Mouse (Mus musculus): ENCODE data around the gene Uevld. TPM values are rescaled to one million over a fixed set of nuclear protein-coding genes. Genes with fewer than 3 reads are reported as not detected.
A peak's percentile ranks its signal among the peaks of the same experiment; 100 is the strongest.
"Not testable (repeated sequence)": the region's sequence is repeated elsewhere in the genome, so short reads cannot be mapped to it uniquely, and the experiment has no call there.

The Uevld gene
- polyA plus RNA-seq, 1 experiment from 2014 or later, result 14.9 TPM

DNA sequence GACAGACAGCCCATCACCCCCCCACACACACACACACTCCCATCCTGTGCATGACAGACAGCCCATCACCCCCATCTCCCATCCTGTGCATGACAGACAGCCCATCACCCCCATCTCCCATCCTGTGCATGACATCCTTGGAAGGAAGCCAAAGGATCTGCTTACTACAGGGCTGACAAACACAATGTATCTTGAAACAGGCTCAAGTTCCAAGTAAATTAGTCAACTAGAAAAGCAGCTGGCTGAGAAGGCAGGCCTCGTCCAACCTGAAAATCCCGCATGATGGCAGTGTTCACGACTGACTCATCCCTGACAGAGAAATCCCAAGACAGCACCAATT is 42.3 kb upstream of the Uevld start:
- peak; percentile 84 for DNase-seq
- peak; percentile 96 for ATAC-seq (ENCODE audit: insufficient read depth)
- WGBS, result 28% methylated on average over 3 of the region's 3 CpGs
- no peak overlapping the region for H3K9ac ChIP-seq
- H3K4me1 ChIP-seq (ENCODE audit: insufficient read depth), result peaks cover 19% of the 10 kb centered on the region
- no peaks in the 10 kb centered on the region for H3K9me3 ChIP-seq (ENCODE audit: low read depth, low read length)
- H3K27ac ChIP-seq (ENCODE audit: low read depth), result peak overlapping the region; percentile 36
- TF ChIP-seq CTCF (IDR thresholded peaks at IDR 0.05; ENCODE audit: low read depth), result no peak
- no peaks in the 10 kb centered on the region for H3K27me3 ChIP-seq (ENCODE audit: insufficient read depth, low read length)
- no peak overlapping the region for H3K4me3 ChIP-seq (ENCODE audit: low read depth, low read length)
- 0 out of 2 replicates have a peak overlapping the region, but pooled peaks have one; percentile 15 for H3K4me2 ChIP-seq
- peaks cover 40% of the 10 kb centered on the region for H3K36me3 ChIP-seq (ENCODE audit: insufficient read depth)

DNA sequence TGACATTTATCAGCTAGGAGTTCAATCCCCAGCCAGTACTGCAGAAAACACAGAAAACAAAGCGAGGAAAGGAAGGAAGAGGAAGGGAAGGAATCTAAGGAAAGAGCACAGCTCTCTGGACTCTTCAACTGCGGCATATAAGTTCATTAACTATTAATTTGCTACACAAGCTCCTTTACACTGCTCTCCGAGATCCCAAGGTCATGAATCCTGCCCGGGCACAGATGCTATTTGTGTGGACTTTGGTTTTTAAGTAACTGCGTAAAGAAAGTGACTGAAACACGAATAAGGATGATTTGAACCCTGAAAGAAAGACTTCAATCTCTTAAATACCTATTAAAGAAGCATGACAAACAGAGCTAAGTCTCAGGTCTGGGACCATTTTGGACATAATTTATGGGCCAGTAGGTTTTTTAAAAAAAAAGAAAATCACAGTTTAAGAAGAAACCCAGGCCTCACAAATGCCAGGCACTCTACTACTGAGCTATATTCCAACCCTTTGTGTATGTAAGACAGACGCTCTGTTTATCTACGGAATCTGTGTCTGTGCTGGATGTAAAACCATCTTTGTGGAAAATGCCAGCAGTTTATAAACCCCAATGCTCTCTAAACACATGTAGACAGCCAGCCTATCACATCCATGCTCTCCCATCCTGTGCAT is 41.8 kb upstream of the Uevld start:
- no peak for TF ChIP-seq CTCF (IDR thresholded peaks at IDR 0.05; ENCODE audit: low read depth)
- no peak overlapping the region for H3K4me2 ChIP-seq
- DNase-seq, result no peak
- WGBS, result 67% methylated on average over 8 of the region's 8 CpGs
- H3K27me3 ChIP-seq (ENCODE audit: insufficient read depth, low read length), result no peaks in the 10 kb centered on the region
- no peak for ATAC-seq (ENCODE audit: insufficient read depth)
- H3K9ac ChIP-seq, result no peak overlapping the region; the same call in 1 of the 2 replicates
- H3K4me1 ChIP-seq (ENCODE audit: insufficient read depth), result peaks cover 19% of the 10 kb centered on the region
- peaks cover 45% of the 10 kb centered on the region for H3K36me3 ChIP-seq (ENCODE audit: insufficient read depth)
- H3K4me3 ChIP-seq (ENCODE audit: low read depth, low read length), result no peak overlapping the region
- no peaks in the 10 kb centered on the region for H3K9me3 ChIP-seq (ENCODE audit: low read depth, low read length)
- peak overlapping the region; percentile 60 for H3K27ac ChIP-seq (ENCODE audit: low read depth)

DNA sequence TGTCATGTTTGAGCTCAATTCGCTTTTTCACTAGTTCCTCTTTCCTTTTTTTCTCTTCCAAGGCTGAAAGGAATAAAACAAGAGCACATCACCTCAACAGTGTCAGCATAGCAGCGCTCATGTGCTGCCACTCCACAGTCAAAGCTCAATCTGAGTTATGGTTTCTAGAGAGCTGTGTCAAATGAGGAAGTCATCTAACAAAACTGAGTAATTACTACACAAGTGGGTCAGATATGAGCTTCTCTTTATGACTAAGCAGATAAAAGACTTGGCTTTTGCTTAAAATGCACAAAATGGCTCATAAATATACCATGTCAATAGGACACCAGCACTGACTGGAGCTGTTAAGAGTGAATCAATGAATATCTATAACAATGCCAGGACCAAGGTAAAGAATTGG is 40.6 kb upstream of the Uevld start:
- Histone ChIP-seq H3K4me3 (ENCODE audit: low read depth, low read length) (no peak overlapping the region), H3K4me2 (no peak overlapping the region), H3K27me3 (ENCODE audit: insufficient read depth, low read length) (no peaks in the 10 kb centered on the region), H3K4me1 (ENCODE audit: insufficient read depth) (peaks cover 19% of the 10 kb centered on the region), H3K9ac (no peak overlapping the region), H3K36me3 (ENCODE audit: insufficient read depth) (peaks cover 57% of the 10 kb centered on the region), H3K27ac (ENCODE audit: low read depth) (no peak overlapping the region), H3K9me3 (ENCODE audit: low read depth, low read length) (no peaks in the 10 kb centered on the region)
- WGBS, result 90% methylated on average over 2 of the region's 2 CpGs
- no peak for ATAC-seq (ENCODE audit: insufficient read depth)
- no peak for TF ChIP-seq CTCF (IDR thresholded peaks at IDR 0.05; ENCODE audit: low read depth)
- DNase-seq, result no peak

DNA sequence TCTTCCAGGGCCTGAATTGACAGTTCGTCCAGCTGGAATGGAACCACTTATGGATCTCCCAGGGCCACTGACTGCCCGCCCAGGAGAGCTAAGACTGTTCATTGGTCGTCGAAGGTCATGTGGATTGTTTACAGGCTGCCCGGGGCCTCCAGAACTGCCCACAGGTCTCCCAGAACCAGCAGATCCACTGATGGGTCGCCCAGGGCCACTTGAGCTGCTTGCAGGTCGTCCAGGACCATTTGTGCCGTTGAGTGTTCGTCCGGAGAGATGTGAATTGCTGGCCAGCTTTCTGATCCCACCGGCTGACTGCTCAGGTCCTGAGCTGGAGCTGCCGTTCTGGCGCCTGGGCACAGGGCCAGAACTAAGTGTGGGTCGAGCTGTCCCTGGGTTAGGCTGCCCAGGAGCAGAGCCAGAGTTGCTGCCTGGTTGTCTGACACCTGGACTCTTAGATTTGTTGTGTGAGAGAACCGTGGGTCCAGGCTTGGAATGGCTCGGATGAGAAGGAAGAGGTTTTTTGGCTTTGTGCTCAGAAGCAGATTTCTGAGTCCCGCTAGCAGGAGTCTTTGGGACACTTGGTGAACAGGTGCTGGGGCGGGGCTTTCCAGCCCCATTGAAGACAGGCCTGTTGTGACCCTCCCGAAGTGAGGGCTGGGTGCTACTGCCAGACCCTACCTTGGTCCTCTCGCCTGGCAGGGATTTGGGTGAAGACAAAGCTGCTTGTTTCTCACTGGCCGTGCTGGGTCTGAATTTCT is 39.5 kb upstream of the Uevld start:
- no peak overlapping the region for H3K27ac ChIP-seq (ENCODE audit: low read depth)
- no peaks in the 10 kb centered on the region for H3K9me3 ChIP-seq (ENCODE audit: low read depth, low read length)
- no peak overlapping the region for H3K4me3 ChIP-seq (ENCODE audit: low read depth, low read length)
- ATAC-seq (ENCODE audit: insufficient read depth) (no peak), DNase-seq (no peak)
- TF ChIP-seq CTCF (IDR thresholded peaks at IDR 0.05; ENCODE audit: low read depth), result no peak
- H3K9ac ChIP-seq, result no peak overlapping the region
- 73% methylated on average over 21 of the region's 21 CpGs for WGBS
- no peak overlapping the region for H3K4me2 ChIP-seq
- no peaks in the 10 kb centered on the region for H3K27me3 ChIP-seq (ENCODE audit: insufficient read depth, low read length)
- H3K36me3 ChIP-seq (ENCODE audit: insufficient read depth), result peaks cover 68% of the 10 kb centered on the region
- H3K4me1 ChIP-seq (ENCODE audit: insufficient read depth), result peaks cover 19% of the 10 kb centered on the region

DNA sequence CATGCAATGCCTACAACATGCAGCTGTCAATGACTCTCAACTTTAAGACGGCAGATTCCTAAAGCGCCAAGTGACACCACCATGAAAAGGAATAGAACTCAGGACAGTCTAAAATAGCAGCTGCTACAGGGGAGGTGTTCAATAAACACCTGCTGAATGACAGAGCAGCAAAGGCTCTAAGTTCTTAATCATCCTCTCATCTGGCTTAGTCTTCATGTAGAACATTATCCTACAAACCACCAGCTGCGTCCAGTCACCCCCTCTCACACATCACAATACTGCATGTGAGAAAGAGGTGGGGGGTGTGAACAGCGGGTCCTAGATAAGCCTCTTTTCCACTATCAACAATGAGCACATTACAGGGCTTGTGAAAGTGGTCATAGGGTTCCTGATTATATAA is 38.7 kb upstream of the Uevld start:
- Histone ChIP-seq H3K27me3 (ENCODE audit: insufficient read depth, low read length) (no peaks in the 10 kb centered on the region), H3K4me3 (ENCODE audit: low read depth, low read length) (no peak overlapping the region), H3K9me3 (ENCODE audit: low read depth, low read length) (no peaks in the 10 kb centered on the region), H3K27ac (ENCODE audit: low read depth) (no peak overlapping the region), H3K36me3 (ENCODE audit: insufficient read depth) (peaks cover 72% of the 10 kb centered on the region), H3K4me2 (no peak overlapping the region), H3K4me1 (ENCODE audit: insufficient read depth) (peaks cover 19% of the 10 kb centered on the region), H3K9ac (no peak overlapping the region)
- TF ChIP-seq CTCF (IDR thresholded peaks at IDR 0.05; ENCODE audit: low read depth), result no peak
- DNase-seq, result no peak
- WGBS, result 84% methylated on average over 4 of the region's 4 CpGs
- ATAC-seq (ENCODE audit: insufficient read depth), result no peak

DNA sequence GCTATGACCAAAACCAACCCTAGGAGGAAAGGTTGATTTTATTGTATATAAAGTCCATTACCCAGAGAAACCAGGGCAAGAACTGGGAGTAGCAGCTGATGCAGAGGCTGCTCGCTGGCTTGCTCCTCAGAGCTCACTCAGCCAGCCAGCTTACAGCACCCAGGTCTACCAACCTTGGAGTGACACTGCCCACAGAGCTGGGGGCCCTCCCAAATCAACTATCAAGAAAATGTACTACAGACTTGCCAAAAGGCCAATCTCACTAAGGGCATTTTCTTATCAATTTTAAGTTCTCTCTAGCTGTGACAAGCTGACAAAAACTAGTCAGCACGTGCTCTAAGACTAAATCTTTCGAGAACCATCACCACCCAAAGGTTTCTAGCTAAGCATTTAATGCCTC is 37.2 kb upstream of the Uevld start:
- H3K4me3 ChIP-seq (ENCODE audit: low read depth, low read length), result no peak overlapping the region
- ATAC-seq (ENCODE audit: insufficient read depth) (no peak), DNase-seq (no peak)
- peaks cover 9% of the 10 kb centered on the region; the same call in 1 of the 2 replicates for H3K4me1 ChIP-seq (ENCODE audit: insufficient read depth)
- no peaks in the 10 kb centered on the region for H3K9me3 ChIP-seq (ENCODE audit: low read depth, low read length)
- no peaks in the 10 kb centered on the region for H3K27me3 ChIP-seq (ENCODE audit: insufficient read depth, low read length)
- 92% methylated on average over 3 of the region's 3 CpGs for WGBS
- H3K9ac ChIP-seq, result no peak overlapping the region
- no peak for TF ChIP-seq CTCF (IDR thresholded peaks at IDR 0.05; ENCODE audit: low read depth)
- H3K36me3 ChIP-seq (ENCODE audit: insufficient read depth), result peaks cover 85% of the 10 kb centered on the region
- no peak overlapping the region for H3K4me2 ChIP-seq
- no peak overlapping the region for H3K27ac ChIP-seq (ENCODE audit: low read depth)

- peaks cover 70% of the 10 kb centered on the region for H3K36me3 ChIP-seq (ENCODE audit: insufficient read depth)
- ATAC-seq (ENCODE audit: insufficient read depth), result no peak
- 87% methylated on average over 8 of the region's 8 CpGs for WGBS
- no peaks in the 10 kb centered on the region for H3K9me3 ChIP-seq (ENCODE audit: low read depth, low read length)
- H3K4me1 ChIP-seq (ENCODE audit: insufficient read depth), result no peaks in the 10 kb centered on the region
- TF ChIP-seq CTCF (IDR thresholded peaks at IDR 0.05; ENCODE audit: low read depth), result no peak
- H3K4me2 ChIP-seq, result no peak overlapping the region
- no peak for DNase-seq
- H3K9ac ChIP-seq, result no peak overlapping the region
- H3K27ac ChIP-seq (ENCODE audit: low read depth), result no peak overlapping the region
- H3K27me3 ChIP-seq (ENCODE audit: insufficient read depth, low read length), result no peaks in the 10 kb centered on the region
- no peak overlapping the region for H3K4me3 ChIP-seq (ENCODE audit: low read depth, low read length)
Measured at GRCm38 (mm10) chr7:46993079-46993478, 34.8 kb upstream of the Uevld start.

DNA sequence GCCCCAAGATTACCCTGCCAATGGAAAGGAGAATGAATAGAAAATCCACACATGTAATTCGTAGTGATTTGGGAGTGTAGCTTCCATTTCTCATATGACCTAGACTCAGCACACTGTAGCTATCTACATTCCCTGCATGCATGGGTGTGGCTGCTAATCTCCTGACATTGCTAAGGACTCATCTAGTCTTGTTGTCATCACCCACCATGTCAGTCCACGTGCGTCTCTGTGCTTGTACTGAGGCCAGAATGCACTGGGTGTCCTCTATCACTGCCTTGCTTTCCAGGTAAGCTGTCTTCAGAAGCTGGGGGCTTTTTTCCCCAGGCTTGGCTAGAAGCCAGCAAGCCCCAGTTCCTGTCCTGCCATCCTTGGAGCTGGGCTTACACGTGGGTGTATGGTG is 31.1 kb upstream of the Uevld start:
- H3K27ac ChIP-seq (ENCODE audit: low read depth); DNase-seq; H3K4me3 ChIP-seq (ENCODE audit: low read depth, low read length); H3K9me3 ChIP-seq (ENCODE audit: low read depth, low read length); H3K27me3 ChIP-seq (ENCODE audit: insufficient read depth, low read length); H3K4me2 ChIP-seq; ATAC-seq (ENCODE audit: insufficient read depth); H3K9ac ChIP-seq: not testable (repeated sequence)
- H3K36me3 ChIP-seq (ENCODE audit: insufficient read depth), result peaks cover 36% of the 10 kb centered on the region
- peaks cover 13% of the 10 kb centered on the region; the same call in 1 of the 2 replicates for H3K4me1 ChIP-seq (ENCODE audit: insufficient read depth)
- 64% methylated on average over 4 of the region's 4 CpGs for WGBS

All from lung, embryonic 14.5 days (tissue).